Mouse (Mus musculus): ENCODE measurements around the gene Gdf15. TPM values are rescaled to one million over a fixed set of nuclear protein-coding genes. Genes with fewer than 3 reads are reported as not detected.

Gene Gdf15
- polyA plus RNA-seq, 1 experiment from 2014 or later, result 0.10 TPM

Other genes starting within 250 kb of the Gdf15 start
- gene Crtc1, start 192.9 kb downstream of the Gdf15 start, polyA plus RNA-seq (2014; fragmentation: Nextera tagmentation; extraction: Ambion mirVana), result 11.8 and 12.9 TPM in 2 replicates
- gene Klhl26, start 155.5 kb downstream of the Gdf15 start, polyA plus RNA-seq (2014; fragmentation: Nextera tagmentation; extraction: Ambion mirVana), result 12.6 and 13.1 TPM in 2 replicates
- gene Tmem59l, start 145.1 kb downstream of the Gdf15 start, polyA plus RNA-seq (2014; fragmentation: Nextera tagmentation; extraction: Ambion mirVana), result 12.3 TPM in 2 replicates
- 0.23 and 0.90 TPM in 2 replicates for gene Crlf1, start 139.3 kb downstream of the Gdf15 start, polyA plus RNA-seq (2014; fragmentation: Nextera tagmentation; extraction: Ambion mirVana)
- gene Rex1bd, start 125.7 kb downstream of the Gdf15 start, polyA plus RNA-seq (2014; fragmentation: Nextera tagmentation; extraction: Ambion mirVana), result 126 and 129 TPM in 2 replicates
- gene Uba52, start 121.7 kb downstream of the Gdf15 start, polyA plus RNA-seq (2014; fragmentation: Nextera tagmentation; extraction: Ambion mirVana), result 774 and 852 TPM in 2 replicates
- 203 and 215 TPM in 2 replicates for gene Fkbp8, start 104.7 kb downstream of the Gdf15 start, polyA plus RNA-seq (2014; fragmentation: Nextera tagmentation; extraction: Ambion mirVana)
- gene Kxd1, start 104.5 kb downstream of the Gdf15 start, polyA plus RNA-seq (2014; fragmentation: Nextera tagmentation; extraction: Ambion mirVana), result 48.0 and 50.0 TPM in 2 replicates
- 13.0 TPM in 2 replicates for gene Ell, start 93.0 kb downstream of the Gdf15 start, polyA plus RNA-seq (2014; fragmentation: Nextera tagmentation; extraction: Ambion mirVana)
- 46.1 and 56.0 TPM in 2 replicates for gene Isyna1, start 38.1 kb downstream of the Gdf15 start, polyA plus RNA-seq (2014; fragmentation: Nextera tagmentation; extraction: Ambion mirVana)
- gene Ssbp4, start 23.6 kb downstream of the Gdf15 start, polyA plus RNA-seq (2014; fragmentation: Nextera tagmentation; extraction: Ambion mirVana), result 87.8 and 96.9 TPM in 2 replicates
- gene Lrrc25, start 16.3 kb downstream of the Gdf15 start, polyA plus RNA-seq (2014; fragmentation: Nextera tagmentation; extraction: Ambion mirVana), result 1.2 and 1.3 TPM in 2 replicates
- gene Pgpep1, start 27.9 kb upstream of the Gdf15 start, polyA plus RNA-seq (2014; fragmentation: Nextera tagmentation; extraction: Ambion mirVana), result 103 and 108 TPM in 2 replicates
- 305 and 326 TPM in 2 replicates for gene Lsm4, start 40.8 kb upstream of the Gdf15 start, polyA plus RNA-seq (2014; fragmentation: Nextera tagmentation; extraction: Ambion mirVana)
- gene Jund, start 66.5 kb upstream of the Gdf15 start, polyA plus RNA-seq (2014; fragmentation: Nextera tagmentation; extraction: Ambion mirVana), result 119 and 138 TPM in 2 replicates
- gene Iqcn, start 71.0 kb upstream of the Gdf15 start, polyA plus RNA-seq (2014; fragmentation: Nextera tagmentation; extraction: Ambion mirVana), result 0.04 TPM in 1 of 2 replicates, not detected in the other
- gene Gm3336, start 86.1 kb upstream of the Gdf15 start, polyA plus RNA-seq (2014; fragmentation: Nextera tagmentation; extraction: Ambion mirVana), result not detected in 2 replicates
- gene Pde4c, start 91.3 kb upstream of the Gdf15 start, polyA plus RNA-seq (2014; fragmentation: Nextera tagmentation; extraction: Ambion mirVana), result 0.16 TPM in 1 of 2 replicates, not detected in the other
- 56.6 and 66.1 TPM in 2 replicates for gene Rab3a, start 122.2 kb upstream of the Gdf15 start, polyA plus RNA-seq (2014; fragmentation: Nextera tagmentation; extraction: Ambion mirVana)
- 28.3 and 29.6 TPM in 2 replicates for gene Mpv17l2, start 128.5 kb upstream of the Gdf15 start, polyA plus RNA-seq (2014; fragmentation: Nextera tagmentation; extraction: Ambion mirVana)
- 25.4 and 30.2 TPM in 2 replicates for gene Pik3r2, start 144.3 kb upstream of the Gdf15 start, polyA plus RNA-seq (2014; fragmentation: Nextera tagmentation; extraction: Ambion mirVana)
- gene Mast3, start 172.6 kb upstream of the Gdf15 start, polyA plus RNA-seq (2014; fragmentation: Nextera tagmentation; extraction: Ambion mirVana), result 9.1 and 10.1 TPM in 2 replicates
- gene Il12rb1, start 176.0 kb upstream of the Gdf15 start, polyA plus RNA-seq (2014; fragmentation: Nextera tagmentation; extraction: Ambion mirVana), result 0.38 TPM in 1 of 2 replicates, not detected in the other
- 7.1 and 8.0 TPM in 2 replicates for gene Arrdc2, start 207.3 kb upstream of the Gdf15 start, polyA plus RNA-seq (2014; fragmentation: Nextera tagmentation; extraction: Ambion mirVana)
- gene Kcnn1, start 230.8 kb upstream of the Gdf15 start, polyA plus RNA-seq (2014; fragmentation: Nextera tagmentation; extraction: Ambion mirVana), result 10.9 and 12.4 TPM in 2 replicates
- gene Ccdc124, start 241.5 kb upstream of the Gdf15 start, polyA plus RNA-seq (2014; fragmentation: Nextera tagmentation; extraction: Ambion mirVana), result 161 and 166 TPM in 2 replicates

Measured in midbrain, embryonic 11.5 days (tissue).